Mouse (Mus musculus) neutrophil, adult 5-6 weeks (primary cell): Measurements from ENCODE around the gene Zfp819. TPM values are rescaled to one million over a fixed set of nuclear protein-coding genes. Genes with fewer than 3 reads are reported as not detected.

Source experiments
- ATAC-seq: fragments of 151-379, 151-347 bp; 2 replicates; pipeline ENCODE4 v1.8.0; 2017; ENCODE audit warnings: mild to moderate bottlenecking, moderate TSS enrichment; ENCODE audit not compliant: insufficient number of reproducible peaks, poor library complexity, low FRiP score, severe bottlenecking; ENCODE audit errors: extremely low read depth
- total RNA-seq: library from RNA; stranded (forward); fragments of 200-1000 nt; gene quantifications from 2 replicates; pipeline ENCODE4 v1.2.3, GENCODE M21; 2017

Zfp819 gene
- total RNA-seq: 0.23 and 1.6 TPM in 2 replicates

GRCm38 (mm10) chr7:43606896-43607742 is at the start of gene Zfp819:
Gene Zfp819 (plus strand): TSS chr7:43607169.
- ATAC-seq: peak; percentile 67; the same call in 1 of the 2 replicates

DNA sequence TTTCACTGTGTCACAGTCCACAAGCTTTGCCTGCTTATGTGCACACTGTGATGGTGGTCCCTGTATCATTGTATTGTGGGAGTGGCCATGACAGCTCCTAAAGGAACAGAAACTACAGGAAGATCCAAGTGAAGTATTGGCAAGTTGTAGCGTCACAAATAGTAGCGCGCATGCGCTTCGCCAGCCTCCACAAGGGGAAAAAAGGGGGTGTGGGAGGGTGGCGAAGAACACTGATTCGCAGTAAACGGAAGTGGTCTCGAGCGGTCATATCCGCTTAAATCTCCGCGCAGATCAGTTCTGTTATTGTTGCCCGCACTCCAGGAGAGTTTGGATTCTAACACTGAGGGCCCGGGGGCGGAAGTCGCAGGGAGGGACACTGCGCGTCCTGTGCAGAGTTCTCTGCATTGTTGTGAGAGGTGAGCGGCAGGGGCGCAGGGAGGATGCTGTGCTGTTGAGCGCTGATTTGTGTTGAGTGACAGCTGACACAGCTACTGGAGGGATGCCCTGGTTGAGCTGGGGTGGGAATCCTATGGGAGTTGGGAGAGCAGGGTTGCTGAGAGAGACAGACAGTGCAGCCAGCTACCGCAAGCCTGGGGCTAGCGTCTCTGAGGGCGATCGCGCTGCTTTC is 44.8 kb upstream of the Zfp819 start, which contains the start of gene Zfp658:
Zfp658 (plus strand) TSS at position 251 of the 628 bp plus-strand sequence.
- ATAC-seq: peak; percentile 88

DNA sequence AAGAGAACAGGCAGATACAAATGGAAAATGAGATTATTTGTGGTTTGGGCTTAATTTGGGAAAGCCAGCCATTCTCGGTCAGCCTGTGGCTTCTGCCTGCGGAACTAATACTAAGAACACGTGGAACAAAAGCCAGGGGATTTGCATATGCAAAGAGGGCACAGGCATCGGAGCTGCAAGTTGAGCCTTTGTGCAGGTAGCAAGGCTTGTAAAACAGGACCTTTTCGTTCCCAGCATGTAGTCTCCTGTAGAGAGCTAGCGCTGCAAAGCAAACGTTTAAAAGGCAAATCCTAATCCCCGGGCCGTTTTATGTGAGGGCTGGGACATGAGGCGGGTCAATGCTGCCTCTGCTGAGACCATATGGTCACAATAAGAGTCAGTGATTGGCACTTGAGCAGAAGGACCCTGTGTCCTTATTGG is 44.3 kb upstream of the Zfp819 start:
- peak; percentile 60 for ATAC-seq

DNA sequence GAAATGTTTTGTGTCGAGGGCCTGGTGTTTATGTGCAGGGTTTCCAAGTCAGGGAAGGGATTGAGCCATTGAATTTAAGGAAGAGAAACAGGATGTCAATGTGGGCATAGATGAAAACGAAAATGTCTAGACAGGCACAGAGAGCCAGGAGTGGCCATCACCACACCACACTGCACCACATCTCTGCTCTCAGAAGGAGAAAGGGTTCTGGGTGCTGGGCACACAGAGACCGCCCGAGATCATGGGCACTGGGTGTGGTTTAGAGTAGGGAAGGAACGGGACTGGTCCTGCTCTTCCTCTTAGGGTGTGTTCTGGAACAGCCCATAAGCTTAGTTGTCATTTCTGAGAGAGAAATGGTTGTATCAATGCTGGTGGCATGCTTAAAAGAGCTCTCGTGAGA is 43.7 kb upstream of the Zfp819 start:
- no peak for ATAC-seq

DNA sequence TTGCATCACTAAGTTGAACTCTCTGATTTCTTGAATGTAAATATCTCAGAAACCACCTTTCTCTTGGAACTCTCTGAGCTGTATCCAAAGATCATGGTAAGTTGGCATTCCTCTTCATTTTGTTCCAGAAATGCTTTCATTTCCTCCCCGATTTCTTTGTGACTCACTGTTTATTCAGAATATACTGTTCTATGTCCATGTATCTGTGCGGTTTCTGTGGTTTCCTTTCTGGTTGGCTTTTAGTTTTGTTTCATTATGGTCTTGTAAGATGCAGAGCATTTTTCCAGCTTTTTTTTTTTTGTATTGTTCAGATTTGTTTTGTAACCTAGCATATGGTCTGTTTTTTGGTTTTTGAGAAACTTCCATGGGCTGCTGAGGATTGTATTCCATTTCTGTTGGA is 35.8 kb upstream of the Zfp819 start:
- ATAC-seq: no peak

DNA sequence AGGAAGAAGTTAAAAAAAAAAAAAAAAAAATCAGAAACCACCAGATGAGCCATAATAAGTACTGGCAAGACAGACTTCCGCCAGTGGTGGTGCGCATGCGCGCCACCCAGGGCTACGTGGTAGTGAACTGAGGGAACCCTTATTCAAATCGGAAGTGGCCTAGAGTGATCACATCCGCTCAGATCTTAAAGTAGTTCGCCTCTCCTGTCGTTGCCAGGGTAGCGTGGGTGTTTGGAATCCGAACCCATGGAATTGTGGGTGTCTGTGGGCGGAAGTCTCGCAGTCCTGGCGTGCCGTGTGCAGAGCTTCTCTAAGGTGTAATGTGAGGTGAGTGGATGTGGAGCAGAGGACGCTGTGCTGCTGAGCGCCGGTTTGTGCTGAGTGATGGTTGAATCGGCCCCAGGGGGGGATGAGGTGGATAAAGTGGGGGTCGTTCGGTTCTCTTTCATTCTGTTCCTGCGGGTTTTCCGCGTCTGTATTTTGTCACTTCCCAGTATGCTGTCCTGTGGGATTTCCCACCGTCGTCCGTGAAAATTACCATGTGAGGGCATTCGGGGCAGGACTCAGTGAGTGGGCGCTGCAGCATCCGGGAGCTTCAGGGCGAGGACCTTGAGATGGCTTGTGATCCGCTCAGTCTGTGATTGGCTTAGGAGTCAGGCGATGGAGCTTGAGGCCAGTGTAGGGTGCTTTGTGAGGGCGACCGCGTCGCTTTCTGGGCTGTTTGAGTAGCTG is 27.4 kb upstream of the Zfp819 start, which contains the start of gene Zfp719:
Zfp719 (plus strand) TSS at position 171 of the 732 bp plus-strand sequence.
- peak; percentile 97 for ATAC-seq

DNA sequence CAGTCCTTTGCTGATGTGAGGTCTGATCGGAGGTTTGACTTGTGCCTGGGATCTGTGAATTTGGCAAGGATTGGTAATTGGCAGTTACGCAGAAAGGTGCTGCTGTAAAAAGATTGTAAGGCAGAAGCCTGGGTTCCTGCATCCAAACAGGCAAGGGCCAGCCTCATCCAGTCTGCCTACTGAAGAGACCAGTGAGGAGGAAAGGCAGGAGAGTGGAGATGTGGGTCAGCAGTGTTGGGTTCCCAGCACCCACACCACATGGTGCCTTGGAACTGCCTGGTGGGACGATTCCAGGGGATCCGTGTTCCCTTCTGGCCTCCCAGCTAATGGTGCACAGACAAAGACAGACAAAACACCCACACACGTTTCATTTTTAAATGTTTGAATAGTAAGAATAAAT is 26.4 kb upstream of the Zfp819 start:
- no peak for ATAC-seq

- ATAC-seq: no peak
These were observed 22.2 kb upstream of the Zfp819 start for GRCm38 (mm10) chr7:43584790-43585189.

DNA sequence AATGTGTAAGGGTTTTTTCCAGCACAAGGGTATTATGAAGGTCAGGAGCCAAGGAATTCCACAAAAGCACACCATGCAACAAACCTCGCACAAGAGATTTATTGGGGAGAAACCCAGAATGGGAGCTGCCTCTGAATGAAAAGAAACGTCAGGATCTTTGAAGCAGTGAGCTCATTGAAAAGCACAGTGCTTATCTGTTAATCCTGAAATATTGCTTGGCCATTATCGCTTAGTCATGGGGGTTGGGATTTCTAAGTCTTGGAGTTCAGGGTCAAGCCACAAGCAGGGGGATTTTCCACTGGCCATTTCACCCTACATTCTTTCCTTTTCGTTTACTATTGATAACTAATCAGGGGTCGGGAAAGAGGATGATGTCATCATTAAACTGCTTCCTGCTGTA is 5.1 kb upstream of the Zfp819 start:
- ATAC-seq: no peak

DNA sequence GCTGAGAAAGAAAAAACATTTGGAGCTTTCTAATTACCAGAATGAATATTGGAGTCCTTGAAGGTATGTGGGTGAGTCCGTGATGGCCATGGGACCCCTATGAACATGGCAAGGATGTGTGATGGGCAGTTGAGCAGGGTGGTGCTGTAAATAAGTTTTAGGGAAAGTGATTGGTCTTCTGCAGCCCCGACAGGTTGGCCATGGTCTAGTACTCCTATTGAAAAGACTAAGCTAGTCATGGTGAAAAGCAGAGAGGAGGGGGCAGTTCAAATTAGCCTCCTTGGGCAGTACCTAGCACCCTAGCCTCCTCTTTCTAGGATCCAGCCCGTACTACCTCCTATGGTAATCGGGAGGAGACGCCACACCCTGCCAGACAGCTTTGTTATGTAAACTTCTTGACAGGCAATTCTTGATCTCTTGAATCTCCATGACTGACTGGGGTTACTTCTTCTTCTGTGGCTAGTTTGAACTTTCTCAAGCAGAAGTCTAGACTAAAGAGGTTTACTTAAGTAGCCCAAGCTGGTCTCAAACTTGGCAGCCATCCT is 846 bp downstream of the Zfp819 start:
- ATAC-seq: peak; percentile 21; the same call in 1 of the 2 replicates

GRCm38 (mm10) chr7:43608316-43608824 is 1.4 kb downstream of the Zfp819 start:
- ATAC-seq: no peak

GRCm38 (mm10) chr7:43613816-43614551 is 7.0 kb downstream of the Zfp819 start:
- no peak for ATAC-seq

DNA sequence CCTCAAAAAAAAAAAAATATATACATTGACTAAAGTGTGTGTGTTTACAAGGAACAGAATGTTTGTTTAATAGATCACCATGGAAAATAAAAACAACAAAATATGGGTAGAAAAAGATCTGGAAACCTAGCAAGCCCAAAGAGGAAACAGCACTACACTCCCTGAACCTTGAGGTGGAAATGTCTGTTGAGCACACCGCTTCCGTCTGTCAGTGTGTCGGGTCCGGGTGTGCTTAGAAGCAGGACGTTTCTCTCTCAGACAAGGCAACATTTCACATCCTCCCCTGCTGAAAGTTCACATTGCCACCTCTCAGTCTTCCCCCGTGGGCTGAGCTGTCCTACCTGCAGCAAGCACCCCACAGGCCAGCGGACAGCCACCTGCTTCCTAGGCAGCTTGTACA is 16.0 kb downstream of the Zfp819 start:
- no peak for ATAC-seq

- no peak for ATAC-seq
These were observed 16.9 kb downstream of the Zfp819 start for GRCm38 (mm10) chr7:43623819-43624218.

DNA sequence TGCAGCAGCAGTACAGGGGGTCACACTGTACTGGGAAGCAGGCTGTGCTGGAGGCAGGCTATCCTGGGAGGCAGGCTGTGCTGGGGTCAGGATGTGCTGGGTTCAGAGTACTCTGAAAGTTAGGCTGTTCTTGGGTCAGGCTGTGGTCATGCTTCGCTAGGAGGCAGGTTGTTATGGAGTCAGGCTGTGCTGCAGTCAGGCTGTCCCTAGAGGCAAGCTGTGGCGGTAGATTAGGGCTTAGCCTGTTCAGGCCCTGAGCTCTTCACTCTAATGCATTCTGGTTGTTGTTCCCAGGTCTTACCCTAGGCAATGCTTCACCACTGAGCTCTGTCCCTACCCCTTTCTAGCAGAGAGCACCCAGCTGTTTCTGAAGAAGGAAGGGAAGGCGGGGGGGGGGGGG is 18.1 kb downstream of the Zfp819 start:
- no peak for ATAC-seq

- ATAC-seq: no peak
These were observed 18.9 kb downstream of the Zfp819 start for GRCm38 (mm10) chr7:43625794-43626422.

DNA sequence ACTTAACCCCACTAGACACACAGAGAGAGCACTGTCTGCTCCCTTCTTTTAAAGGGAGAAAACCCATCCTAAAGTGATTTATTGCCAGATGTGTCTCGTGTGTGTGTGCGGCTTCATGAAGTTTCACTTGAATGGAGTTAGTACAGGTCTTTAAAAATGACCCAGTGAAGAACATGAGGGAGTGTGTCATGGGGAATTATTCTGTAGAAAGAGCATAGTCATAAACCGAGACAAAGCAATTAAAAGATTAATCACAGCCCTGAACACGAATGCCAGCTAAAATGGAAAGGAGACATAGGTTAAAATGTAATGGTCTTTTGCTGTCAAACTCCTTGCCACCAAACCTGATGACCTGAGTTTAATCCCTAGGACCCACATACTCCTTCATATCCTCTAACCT is 27.0 kb downstream of the Zfp819 start:
- ATAC-seq: no peak

DNA sequence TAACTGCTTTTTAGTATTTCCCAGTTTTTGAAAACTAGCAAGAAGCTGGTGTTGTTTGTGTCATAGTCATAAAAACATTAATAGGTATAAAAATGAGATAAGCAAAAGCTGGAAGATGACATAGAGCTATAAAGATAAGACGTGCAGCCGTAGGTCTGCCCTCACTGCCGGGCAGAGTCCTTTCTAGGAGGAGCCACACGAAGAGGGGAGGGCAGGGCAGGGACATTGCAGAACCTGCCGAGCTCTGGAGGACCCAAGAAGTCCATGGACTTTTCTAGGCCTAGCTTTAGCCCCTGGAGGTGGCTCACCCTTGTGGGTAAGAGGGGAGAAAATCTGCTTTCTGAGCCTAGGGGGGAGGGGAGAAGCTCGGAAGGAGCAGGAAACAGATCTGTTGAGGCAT is 27.5 kb downstream of the Zfp819 start, which contains the start of gene Ceacam18:
Ceacam18 (plus strand) TSS at position 208 of the 400 bp plus-strand sequence.
- ATAC-seq: no peak
